Mouse (Mus musculus) adrenal gland, postnatal 10 days (tissue): ENCODE measurements around the gene Ninj2. TPM values are rescaled to one million over a fixed set of nuclear protein-coding genes. Genes with fewer than 3 reads are reported as not detected.

ENCODE experiments used
- DNase-seq: peaks from one replicate; pipeline ENCODE4 v3.0.0; 2021; ENCODE audit warnings: mixed read lengths
- total RNA-seq, 2 experiments: library from RNA; stranded (reverse); gene quantifications; 2 replicates each; pipeline ENCODE4 v1.2.3; 2021

The Ninj2 gene
- total RNA-seq, 2 experiments from 2014 or later = not detected

- DNase-seq = no peak
Measured at GRCm38 (mm10) chr6:120179044-120179755, 86.0 kb downstream of the Ninj2 start.

- DNase-seq = no peak
Measured at GRCm38 (mm10) chr6:120179756-120180206, 86.6 kb downstream of the Ninj2 start.

- no peak for DNase-seq
Measured at GRCm38 (mm10) chr6:120180492-120180891, 87.3 kb downstream of the Ninj2 start.

GRCm38 (mm10) chr6:120182160-120182559 is 89.0 kb downstream of the Ninj2 start:
- no peak for DNase-seq

- DNase-seq = no peak
Measured at GRCm38 (mm10) chr6:120183771-120184170, 90.6 kb downstream of the Ninj2 start.

GRCm38 (mm10) chr6:120185012-120185730 is 92.0 kb downstream of the Ninj2 start:
- no peak for DNase-seq

- no peak for DNase-seq
Measured at GRCm38 (mm10) chr6:120185756-120186155, 92.6 kb downstream of the Ninj2 start.

- DNase-seq = no peak
Measured at GRCm38 (mm10) chr6:120186594-120186993, 93.4 kb downstream of the Ninj2 start.

GRCm38 (mm10) chr6:120187587-120188176 is 94.5 kb downstream of the Ninj2 start:
- DNase-seq = peak; percentile 37

- DNase-seq = peak; percentile 53
Measured at GRCm38 (mm10) chr6:120188376-120189235, 95.5 kb downstream of the Ninj2 start.

GRCm38 (mm10) chr6:120189287-120189686 is 96.1 kb downstream of the Ninj2 start:
- no peak for DNase-seq

- DNase-seq = no peak
Measured at GRCm38 (mm10) chr6:120190365-120190764, 97.2 kb downstream of the Ninj2 start.

GRCm38 (mm10) chr6:120190912-120191311 is 97.8 kb downstream of the Ninj2 start:
- peak; percentile 68 for DNase-seq

GRCm38 (mm10) chr6:120191396-120192170 is 98.4 kb downstream of the Ninj2 start:
- no peak for DNase-seq

GRCm38 (mm10) chr6:120192211-120192870 is 99.2 kb downstream of the Ninj2 start:
- DNase-seq = peak; percentile 82

GRCm38 (mm10) chr6:120193174-120193573 is 100.0 kb downstream of the Ninj2 start:
- DNase-seq = peak; percentile 89

GRCm38 (mm10) chr6:120193793-120194192 is 100.6 kb downstream of the Ninj2 start:
- no peak for DNase-seq

GRCm38 (mm10) chr6:120194305-120194704 is 101.2 kb downstream of the Ninj2 start:
- DNase-seq = no peak

GRCm38 (mm10) chr6:120194963-120195362 is 101.8 kb downstream of the Ninj2 start:
- DNase-seq = no peak

- DNase-seq = peak; percentile 53
Measured at GRCm38 (mm10) chr6:120196837-120197236, 103.7 kb downstream of the Ninj2 start.

GRCm38 (mm10) chr6:120197964-120198363 is 104.8 kb downstream of the Ninj2 start:
- DNase-seq = peak; percentile 88
